Mouse (Mus musculus): ENCODE results near the gene Afmid.

DNA sequence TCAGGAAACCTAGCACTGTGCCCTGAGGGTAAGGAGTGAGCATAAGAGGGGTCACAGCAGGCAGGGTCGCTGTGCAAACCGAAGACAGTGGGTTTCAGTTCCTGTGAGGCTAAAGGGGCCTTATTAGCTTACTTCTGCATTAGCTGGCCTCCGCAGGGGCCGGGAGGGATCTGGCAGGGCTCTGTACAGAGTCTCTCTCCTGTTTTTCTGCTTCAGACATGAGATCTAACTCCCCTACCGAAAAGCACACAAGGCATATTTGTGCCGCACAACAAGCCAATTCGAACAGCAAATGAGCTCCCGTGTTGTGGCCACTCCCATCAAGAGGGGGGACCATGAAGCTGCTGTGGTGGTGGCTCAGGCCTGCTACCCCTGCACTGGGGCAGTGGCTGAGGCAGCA lies 53.2 kb downstream of the Afmid start:
- no peak for TF ChIP-seq CTCF (IDR thresholded peaks at IDR 0.05; ENCODE audit: borderline replicate concordance, control insufficient read depth, extremely low read depth, insufficient read depth, low read length, poor library complexity)
- no peak for TF ChIP-seq POLR2A (IDR thresholded peaks at IDR 0.05; ENCODE audit: control insufficient read depth, extremely low read depth, insufficient read depth, low read length, poor library complexity)
